Mouse (Mus musculus) liver, embryonic 13.5 days (tissue): ENCODE results near the gene Nfic. TPM values are rescaled to one million over a fixed set of nuclear protein-coding genes. Genes with fewer than 3 reads are reported as not detected.
A peak's percentile ranks its signal among the peaks of the same experiment; 100 is the strongest.

Experiments
- ATAC-seq: fragments of 200-750 bp; cut with Nextera tagmentation; 2 replicates; pipeline ENCODE4 v1.8.0; 2017; ENCODE audit warnings: low read depth, mild to moderate bottlenecking, moderate number of reproducible peaks, moderate library complexity
- DNase-seq: peaks from one replicate; pipeline ENCODE4 v3.0.0; 2022
- H3K27ac ChIP-seq: fragments of 300-500 bp; sonication (generic); 2 replicates; pipeline ENCODE4 v1.5.1; 2015; ENCODE audit warnings: moderate library complexity, mild to moderate bottlenecking, inconsistent platforms
- H3K27me3 ChIP-seq: fragments of 300-500 bp; sonication (generic); 2 replicates; pipeline ENCODE4 v1.6.1; 2015; ENCODE audit warnings: mild to moderate bottlenecking, inconsistent platforms
- H3K36me3 ChIP-seq: fragments of 300-500 bp; sonication (generic); 2 replicates; pipeline ENCODE4 v1.6.1; 2015; ENCODE audit warnings: mild to moderate bottlenecking, inconsistent platforms
- H3K4me1 ChIP-seq: fragments of 300-500 bp; sonication (generic); replicated peaks from 2 replicates; pipeline ENCODE4 v1.6.1; 2015; ENCODE audit warnings: inconsistent platforms
- H3K4me2 ChIP-seq: fragments of 300-500 bp; sonication (generic); 2 replicates; pipeline ENCODE4 v1.6.1; 2015; ENCODE audit warnings: inconsistent platforms, mild to moderate bottlenecking, moderate library complexity
- H3K4me3 ChIP-seq: fragments of 300-500 bp; sonication (generic); replicated peaks from 2 replicates; pipeline ENCODE4 v1.5.1; 2015; ENCODE audit warnings: mild to moderate bottlenecking, inconsistent platforms
- H3K9ac ChIP-seq: fragments of 300-500 bp; sonication (generic); 2 replicates; pipeline ENCODE4 v1.6.1; 2015; ENCODE audit warnings: mild to moderate bottlenecking, inconsistent platforms
- H3K9me3 ChIP-seq: fragments of 300-500 bp; sonication (generic); replicated peaks from 2 replicates; pipeline ENCODE4 v1.6.1; 2016; ENCODE audit warnings: inconsistent platforms
- WGBS: fragments of 180-500 bp; shearing (Covaris S2); methylation state at CpG from one replicate; pipeline ENCODE4 v1.1.7; 2015; ENCODE audit not compliant: insufficient replicate concordance; 5-methylcytosine and 5-hydroxymethylcytosine counted together
- polyA plus RNA-seq: library from polyadenylated mRNA; unstranded; fragments of >200 nt; fragmentation: Nextera tagmentation; extraction: Ambion mirVana; gene quantifications from 2 replicates; pipeline ENCODE4 v1.2.1, GENCODE M21; 2015

Gene Nfic
- polyA plus RNA-seq, 1 experiment from 2014 or later, result 9.9 TPM

- no peak overlapping the region for H3K4me3 ChIP-seq
- H3K4me1 ChIP-seq, result peaks cover 96% of the 10 kb centered on the region
- WGBS, result 25% methylated on average over 26 of the region's 26 CpGs
- no peak for DNase-seq
- no peaks in the 10 kb centered on the region for H3K9me3 ChIP-seq
- H3K27ac ChIP-seq, result peak overlapping the region; percentile 66
- ATAC-seq, result no peak
- H3K4me2 ChIP-seq, result peak overlapping the region; percentile 37
- H3K36me3 ChIP-seq, result no peaks in the 10 kb centered on the region
- peaks cover 19% of the 10 kb centered on the region for H3K27me3 ChIP-seq
- H3K9ac ChIP-seq, result peak overlapping the region; percentile 34
Observed at GRCm38 (mm10) chr10:81413310-81414261, 41.8 kb downstream of the Nfic start.

GRCm38 (mm10) chr10:81412586-81413309 is 42.7 kb downstream of the Nfic start:
- Histone ChIP-seq H3K36me3 (no peaks in the 10 kb centered on the region), H3K27me3 (peaks cover 24% of the 10 kb centered on the region), H3K4me2 (no peak overlapping the region), H3K4me3 (no peak overlapping the region), H3K9ac (no peak overlapping the region), H3K9me3 (no peaks in the 10 kb centered on the region), H3K4me1 (peaks cover 96% of the 10 kb centered on the region), H3K27ac (0 out of 2 replicates have a peak overlapping the region, but pooled peaks have one; percentile 15)
- WGBS, result 58% methylated on average over 16 of the region's 16 CpGs
- no peak for DNase-seq
- ATAC-seq, result no peak

GRCm38 (mm10) chr10:81411471-81412400 is 43.7 kb downstream of the Nfic start:
- no peak overlapping the region for H3K4me2 ChIP-seq
- ATAC-seq, result no peak
- H3K4me1 ChIP-seq, result peaks cover 96% of the 10 kb centered on the region
- H3K4me3 ChIP-seq, result no peak overlapping the region
- H3K9me3 ChIP-seq, result no peaks in the 10 kb centered on the region
- H3K27me3 ChIP-seq, result peaks cover 25% of the 10 kb centered on the region
- WGBS, result 65% methylated on average over 18 of the region's 18 CpGs
- H3K27ac ChIP-seq, result peak overlapping the region; percentile 60
- no peak for DNase-seq
- H3K9ac ChIP-seq, result peak overlapping the region; percentile 7; the same call in 1 of the 2 replicates
- H3K36me3 ChIP-seq, result no peaks in the 10 kb centered on the region; the same call in 1 of the 2 replicates

GRCm38 (mm10) chr10:81410981-81411380 is 44.5 kb downstream of the Nfic start:
- no peak overlapping the region for H3K4me2 ChIP-seq
- DNase-seq (no peak), ATAC-seq (no peak)
- no peaks in the 10 kb centered on the region for H3K9me3 ChIP-seq
- H3K36me3 ChIP-seq, result peaks cover under 1% of the 10 kb centered on the region; the same call in 1 of the 2 replicates
- peak overlapping the region; percentile 60 for H3K27ac ChIP-seq
- 62% methylated on average over 9 of the region's 9 CpGs for WGBS
- H3K27me3 ChIP-seq, result peaks cover 30% of the 10 kb centered on the region
- H3K4me3 ChIP-seq, result no peak overlapping the region
- peaks cover 96% of the 10 kb centered on the region for H3K4me1 ChIP-seq
- H3K9ac ChIP-seq, result no peak overlapping the region

GRCm38 (mm10) chr10:81410350-81410749 is 45.1 kb downstream of the Nfic start:
- Histone ChIP-seq H3K4me2 (peak overlapping the region; percentile 45), H3K9me3 (no peaks in the 10 kb centered on the region), H3K4me3 (no peak overlapping the region), H3K36me3 (peaks cover 2% of the 10 kb centered on the region; the same call in 1 of the 2 replicates), H3K9ac (peak overlapping the region; percentile 47; the same call in 1 of the 2 replicates), H3K27me3 (peaks cover 36% of the 10 kb centered on the region), H3K27ac (peak overlapping the region; percentile 60), H3K4me1 (peaks cover 94% of the 10 kb centered on the region)
- ATAC-seq (no peak), DNase-seq (no peak)
- 27% methylated on average over 4 of the region's 4 CpGs for WGBS

GRCm38 (mm10) chr10:81409330-81409729 is 46.1 kb downstream of the Nfic start:
- ATAC-seq (no peak), DNase-seq (no peak)
- Histone ChIP-seq H3K4me1 (peaks cover 91% of the 10 kb centered on the region), H3K4me2 (no peak overlapping the region; the same call in 1 of the 2 replicates), H3K27me3 (peaks cover 46% of the 10 kb centered on the region), H3K36me3 (peaks cover 2% of the 10 kb centered on the region; the same call in 1 of the 2 replicates), H3K4me3 (no peak overlapping the region), H3K9me3 (no peaks in the 10 kb centered on the region), H3K27ac (peak overlapping the region; percentile 60), H3K9ac (peak overlapping the region; percentile 45; the same call in 1 of the 2 replicates)
- 13% methylated on average over 8 of the region's 8 CpGs for WGBS

- Histone ChIP-seq H3K27ac (peak overlapping the region; percentile 60), H3K4me1 (peaks cover 90% of the 10 kb centered on the region), H3K9me3 (no peaks in the 10 kb centered on the region), H3K27me3 (peaks cover 50% of the 10 kb centered on the region), H3K9ac (peak overlapping the region; percentile 45; the same call in 1 of the 2 replicates), H3K4me3 (no peak overlapping the region), H3K4me2 (peak overlapping the region; percentile 28; the same call in 1 of the 2 replicates), H3K36me3 (peaks cover 2% of the 10 kb centered on the region; the same call in 1 of the 2 replicates)
- DNase-seq (peak; percentile 74), ATAC-seq (peak; percentile 73)
- WGBS, result 5% methylated on average over 9 of the region's 9 CpGs
Observed at GRCm38 (mm10) chr10:81408871-81409291, 46.6 kb downstream of the Nfic start.

- Histone ChIP-seq H3K27ac (peak overlapping the region; percentile 60), H3K4me1 (peaks cover 87% of the 10 kb centered on the region), H3K9me3 (no peaks in the 10 kb centered on the region), H3K9ac (no peak overlapping the region), H3K4me2 (peak overlapping the region; percentile 28), H3K36me3 (peaks cover 2% of the 10 kb centered on the region; the same call in 1 of the 2 replicates), H3K4me3 (no peak overlapping the region), H3K27me3 (peaks cover 53% of the 10 kb centered on the region)
- peak; percentile 3; the same call in 1 of the 2 replicates for ATAC-seq
- 19% methylated on average over 13 of the region's 13 CpGs for WGBS
- DNase-seq, result no peak
Observed at GRCm38 (mm10) chr10:81408424-81408729, 47.1 kb downstream of the Nfic start.

- H3K36me3 ChIP-seq, result peaks cover 2% of the 10 kb centered on the region; the same call in 1 of the 2 replicates
- 16% methylated on average over 31 of the region's 31 CpGs for WGBS
- DNase-seq (no peak), ATAC-seq (no peak)
- H3K27ac ChIP-seq, result peak overlapping the region; percentile 60
- peaks cover 55% of the 10 kb centered on the region for H3K27me3 ChIP-seq
- no peaks in the 10 kb centered on the region for H3K9me3 ChIP-seq
- peak overlapping the region; percentile 21 for H3K4me3 ChIP-seq
- H3K4me1 ChIP-seq, result peaks cover 87% of the 10 kb centered on the region
- H3K4me2 ChIP-seq, result peak overlapping the region; percentile 44
- H3K9ac ChIP-seq, result no peak overlapping the region
Observed at GRCm38 (mm10) chr10:81407539-81408423, 47.7 kb downstream of the Nfic start.
